Mouse (Mus musculus): Measurements from ENCODE around the gene Prune2. TPM values are rescaled to one million over a fixed set of nuclear protein-coding genes. Genes with fewer than 3 reads are reported as not detected.

Prune2 gene
- total RNA-seq (2021) = 1 to 10 TPM; 3.4 to 4.5 TPM
- long read RNA-seq, experiment 1, partial matches to known transcripts = 0 of 1 reads
- long read RNA-seq, experiment 1, other reads (novel, unspliced or antisense) = 1 of 1 reads
- long read RNA-seq, experiment 2, partial matches to known transcripts = 0 of 1 reads
- long read RNA-seq, experiment 2, other reads (novel, unspliced or antisense) = 0 of 1 reads

DNA sequence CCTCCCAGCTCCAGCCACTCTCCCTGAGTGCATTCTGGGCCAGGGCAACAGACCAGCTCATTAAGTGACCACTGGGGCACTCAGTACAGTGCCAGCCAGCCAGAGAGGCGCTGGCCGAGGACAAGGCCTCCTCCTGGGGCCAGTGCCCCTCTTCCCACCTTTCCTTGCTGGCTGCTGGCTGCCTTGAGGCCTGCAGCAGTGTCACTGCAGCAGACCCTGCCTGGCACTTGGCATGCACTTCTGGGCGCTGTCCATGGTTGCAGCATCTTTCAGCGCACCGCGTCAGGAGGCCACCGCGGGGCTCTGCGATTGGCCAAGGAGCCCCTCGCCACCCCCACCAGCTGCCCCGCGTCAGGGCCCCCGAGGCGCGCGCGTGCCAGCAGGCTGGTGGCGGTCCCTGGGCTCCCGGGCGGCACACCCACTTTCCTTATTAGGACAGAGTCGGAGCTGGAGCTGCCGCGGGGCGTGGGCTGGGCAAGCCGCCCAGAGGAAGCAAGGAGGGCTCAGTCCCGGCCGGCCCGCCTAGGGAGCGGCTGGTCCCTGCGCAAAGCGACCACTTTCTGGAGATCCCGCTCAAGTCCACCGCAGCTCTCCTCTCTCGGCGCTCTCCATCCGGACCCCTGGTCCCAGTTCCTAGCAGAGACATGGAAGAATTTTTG is at the start of gene Prune2:
Gene Prune2 (plus strand): TSS at position 506 of the 659 bp plus-strand sequence.
- DNase-seq = peak; percentile 51

DNA sequence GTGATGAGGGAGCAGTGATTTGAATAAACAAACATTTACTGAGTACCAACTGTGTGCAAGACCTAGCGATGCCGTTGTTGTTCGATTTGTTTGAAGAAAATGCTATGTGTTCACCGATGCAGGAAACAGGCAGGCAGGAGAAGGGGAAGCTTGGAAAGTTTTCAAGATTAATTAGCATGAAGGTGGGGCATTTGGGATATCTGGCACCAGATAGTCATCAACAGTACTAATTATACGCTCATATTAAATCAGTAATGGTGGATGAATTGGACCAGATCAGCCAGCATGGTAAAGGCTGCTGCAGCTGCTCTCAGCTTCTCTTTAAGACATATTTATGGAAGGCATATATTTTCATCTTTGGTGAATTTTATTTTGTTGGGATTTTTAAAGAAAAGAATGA is 44.4 kb upstream of the Prune2 start:
- DNase-seq = no peak

GRCm38 (mm10) chr19:16924516-16924915 is 31.4 kb upstream of the Prune2 start:
- DNase-seq = no peak

GRCm38 (mm10) chr19:16934664-16935063 is 21.3 kb upstream of the Prune2 start:
- DNase-seq = no peak

GRCm38 (mm10) chr19:16948794-16949313 is 7.1 kb upstream of the Prune2 start:
- no peak for DNase-seq

- DNase-seq = no peak
These were observed 6.6 kb upstream of the Prune2 start for GRCm38 (mm10) chr19:16949341-16949740.

- no peak for DNase-seq
These were observed 5.9 kb upstream of the Prune2 start for GRCm38 (mm10) chr19:16950051-16950450.

DNA sequence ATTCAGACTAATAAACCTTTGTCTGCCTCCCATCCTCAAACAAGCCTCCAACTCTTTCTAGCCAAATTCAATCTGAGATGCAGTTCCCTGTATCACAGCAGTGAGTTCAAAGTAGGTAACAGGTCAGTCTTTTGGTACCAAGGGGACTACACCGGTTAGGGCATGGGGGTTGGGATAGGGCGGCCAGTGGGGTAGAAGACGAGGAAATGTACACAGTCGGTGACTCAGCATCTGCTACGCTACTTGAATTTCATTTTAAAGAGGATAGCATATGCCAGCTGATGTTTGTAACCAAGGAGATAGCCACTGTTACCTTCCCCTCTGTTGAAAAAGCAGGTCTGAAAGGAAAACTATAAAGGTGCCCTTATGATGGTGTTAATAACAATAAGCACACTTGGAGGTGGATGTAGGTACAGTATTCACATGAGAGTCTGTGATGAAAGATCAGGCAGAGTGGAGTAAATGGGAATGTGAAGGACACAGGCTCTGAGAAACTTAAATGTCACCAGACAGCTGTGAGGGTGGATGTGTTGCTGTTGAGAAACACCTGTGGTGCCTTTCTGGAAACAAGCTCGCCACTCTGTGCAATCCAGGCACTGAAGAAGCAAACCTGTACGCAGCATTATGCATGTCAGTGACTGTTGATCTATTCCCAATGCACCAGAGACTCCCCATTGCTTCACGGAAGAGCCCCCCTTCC is 5.1 kb upstream of the Prune2 start:
- DNase-seq = no peak

DNA sequence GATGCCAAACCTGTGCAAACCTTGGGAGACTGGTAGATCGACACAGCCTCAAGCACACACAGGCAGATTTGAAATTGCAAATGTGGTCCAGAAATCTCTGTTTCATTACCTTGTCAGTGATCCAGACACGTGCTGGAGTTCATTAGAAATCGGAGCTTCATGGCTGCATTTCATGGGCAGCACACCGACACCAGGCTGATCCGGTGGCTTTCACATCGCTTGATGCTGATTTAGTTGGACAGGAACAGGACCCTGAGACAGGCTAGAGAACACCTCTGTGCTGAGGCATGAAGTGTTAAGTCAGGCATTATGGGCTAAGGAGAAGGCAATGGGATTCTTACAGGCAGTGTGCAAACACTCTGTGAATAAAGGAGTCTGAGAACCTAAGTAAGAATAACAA is 1.2 kb upstream of the Prune2 start:
- DNase-seq = no peak

- no peak for DNase-seq
These were observed 696 bp upstream of the Prune2 start for GRCm38 (mm10) chr19:16955231-16955612.

DNA sequence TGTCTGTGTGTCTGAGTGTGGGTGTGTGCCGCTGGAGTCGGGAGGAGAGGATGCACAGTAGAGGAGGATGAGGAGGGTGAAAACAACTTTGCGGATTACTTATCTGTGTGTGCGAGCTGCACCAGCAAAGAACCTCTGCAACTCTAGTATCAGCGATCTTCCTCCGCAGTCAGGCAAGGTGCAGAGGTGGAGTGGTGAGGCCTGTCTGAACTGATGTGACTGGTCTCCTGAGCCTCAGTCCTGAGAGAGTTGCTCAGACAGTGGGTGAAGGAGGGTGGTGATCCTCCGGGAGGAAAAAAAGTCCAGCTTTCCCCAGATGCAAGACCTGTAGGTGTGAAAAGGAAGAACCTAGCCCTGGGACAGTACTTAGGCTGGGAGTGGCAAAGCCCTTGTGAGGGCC is 401 bp downstream of the Prune2 start:
- no peak for DNase-seq

- no peak for DNase-seq
These were observed 3.1 kb downstream of the Prune2 start for GRCm38 (mm10) chr19:16959051-16959450.

GRCm38 (mm10) chr19:16959551-16959950 is 3.6 kb downstream of the Prune2 start:
- DNase-seq = no peak

GRCm38 (mm10) chr19:16961036-16961435 is 5.1 kb downstream of the Prune2 start:
- DNase-seq = no peak

GRCm38 (mm10) chr19:16963178-16963577 is 7.3 kb downstream of the Prune2 start:
- DNase-seq = no peak

GRCm38 (mm10) chr19:16968768-16969167 is 12.8 kb downstream of the Prune2 start:
- DNase-seq = no peak

DNA sequence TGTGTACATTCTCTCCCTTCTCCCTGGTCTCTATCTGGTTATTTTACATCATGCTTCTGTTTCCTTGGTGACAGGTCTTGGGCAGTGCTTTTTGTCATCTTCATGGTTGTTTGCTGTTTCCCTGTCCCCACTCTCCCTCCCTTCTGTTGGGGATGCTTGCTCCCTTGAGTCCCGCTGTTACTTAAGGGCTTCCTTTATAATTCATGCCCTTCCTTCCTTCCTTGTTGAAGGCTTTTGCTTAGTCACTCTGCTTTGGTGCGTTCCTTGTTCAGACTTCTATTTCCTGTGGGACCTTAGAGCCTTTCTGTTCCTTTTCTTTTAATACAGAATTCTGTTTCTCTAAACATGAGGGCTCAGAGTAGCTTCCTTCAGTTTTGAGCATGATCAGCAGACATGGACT is 14.7 kb downstream of the Prune2 start:
- no peak for DNase-seq

- no peak for DNase-seq
These were observed 23.0 kb downstream of the Prune2 start for GRCm38 (mm10) chr19:16978910-16979309.

DNA sequence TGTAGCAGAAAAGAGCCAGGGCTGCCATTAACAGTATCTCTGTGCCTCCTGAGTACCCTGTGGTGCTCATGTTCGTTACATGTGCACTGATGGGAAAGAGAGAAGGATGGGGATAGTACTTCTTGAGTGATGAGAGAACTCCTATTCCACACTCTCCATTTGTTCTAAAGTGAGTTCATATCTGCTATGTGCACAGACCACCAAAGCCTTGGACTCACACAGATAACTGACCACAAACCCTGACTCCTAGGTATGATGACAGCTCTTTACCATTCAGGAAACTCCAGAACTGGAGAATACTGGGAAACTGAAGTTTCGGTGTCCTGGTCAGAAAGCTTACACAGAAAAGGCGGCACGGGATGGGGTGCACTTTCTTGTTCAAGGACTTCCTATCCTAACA is 25.8 kb downstream of the Prune2 start:
- no peak for DNase-seq

GRCm38 (mm10) chr19:16984897-16985296 is 29.0 kb downstream of the Prune2 start:
- peak; percentile 47 for DNase-seq

- no peak for DNase-seq
These were observed 32.1 kb downstream of the Prune2 start for GRCm38 (mm10) chr19:16987984-16988383.

- DNase-seq = no peak
These were observed 36.2 kb downstream of the Prune2 start for GRCm38 (mm10) chr19:16992151-16992550.

DNA sequence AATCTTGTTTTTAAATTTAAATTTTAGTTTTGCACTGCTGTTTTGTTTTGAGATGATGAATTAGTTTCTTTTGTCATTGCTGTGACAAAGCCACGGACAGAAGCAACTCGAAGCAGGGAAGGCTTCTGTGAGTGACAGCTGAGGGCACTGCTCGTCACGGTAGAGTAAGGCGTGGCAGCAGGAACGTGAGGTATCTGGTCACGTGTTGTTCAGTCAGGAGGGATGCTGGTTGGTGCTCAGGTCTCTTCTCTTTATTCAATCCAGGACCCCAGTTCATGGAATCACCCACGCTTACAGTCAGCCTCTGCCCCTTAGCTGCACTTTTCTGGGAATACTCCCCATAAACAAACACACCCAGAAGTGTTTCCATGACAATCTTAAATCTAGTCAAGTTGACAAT is 38.3 kb downstream of the Prune2 start:
- no peak for DNase-seq

Data from gastrocnemius, postnatal 10 days (tissue).